Mouse (Mus musculus) ES-E14 (cell line): ENCODE data around the gene Habp4. TPM values are rescaled to one million over a fixed set of nuclear protein-coding genes. Genes with fewer than 3 reads are reported as not detected.

Experiments
- DNase-seq: peaks from one replicate; pipeline ENCODE4 v3.0.0-alpha.2; 2013; ENCODE audit warnings: low read depth, low spot score
- H3K27ac ChIP-seq: 2 replicates; pipeline ENCODE4 v1.5.1; 2012; ENCODE audit warnings: low read depth, mild to moderate bottlenecking, low read length, moderate library complexity, mixed read lengths; ENCODE audit not compliant: poor library complexity, insufficient read depth, severe bottlenecking
- H3K36me3 ChIP-seq: 2 replicates; pipeline ENCODE4 v1.6.1; 2012; ENCODE audit warnings: mild to moderate bottlenecking, low read length, moderate library complexity, mixed read lengths; ENCODE audit not compliant: control insufficient read depth, poor library complexity, insufficient read depth, severe bottlenecking
- H3K4me1 ChIP-seq, 2 experiments: fragments of 150-350 bp in 1 of 2; sonication (generic) in 1 of 2; 2 replicates each; pipeline ENCODE4 v1.6.1; 2012; ENCODE audit warnings: low read length in 2 of 2, mild to moderate bottlenecking in 1 of 2, mixed read lengths in 1 of 2; ENCODE audit not compliant: control insufficient read depth in 2 of 2, insufficient read depth in 2 of 2, poor library complexity in 1 of 2
- H3K4me3 ChIP-seq, 2 experiments: fragments of 150-350 bp in 1 of 2; sonication (generic) in 1 of 2; 2 replicates each; pipeline ENCODE4 v1.5.1; 2012; ENCODE audit warnings: low read length in 2 of 2, low read depth in 1 of 2, mild to moderate bottlenecking in 1 of 2, mixed read lengths in 1 of 2; ENCODE audit not compliant: insufficient read depth in 1 of 2, poor library complexity in 1 of 2, severe bottlenecking in 1 of 2
- H3K9ac ChIP-seq: 2 replicates; pipeline ENCODE4 v1.6.1; 2012; ENCODE audit warnings: low read depth, mild to moderate bottlenecking, low read length, mixed read lengths; ENCODE audit not compliant: poor library complexity, insufficient read depth, severe bottlenecking
- H3K9me3 ChIP-seq: fragments of 150-350 bp; sonication (generic); 2 replicates; pipeline ENCODE4 v1.6.1; 2012; ENCODE audit warnings: low read depth, mild to moderate bottlenecking, low read length; ENCODE audit not compliant: control insufficient read depth, insufficient read depth
- CHD2 ChIP-seq: IDR thresholded peaks from 2 replicates; pipeline ENCODE4 v1.6.1; 2014; ENCODE audit warnings: mild to moderate bottlenecking, low read depth, low read length, inconsistent platforms
- HCFC1 ChIP-seq: IDR thresholded peaks from 2 replicates; pipeline ENCODE4 v1.6.1; 2012; ENCODE audit warnings: low read length, inconsistent platforms, borderline replicate concordance; ENCODE audit not compliant: insufficient read depth
- MAFK ChIP-seq: IDR thresholded peaks from 2 replicates; pipeline ENCODE4 v1.6.1; 2014; ENCODE audit warnings: mild to moderate bottlenecking, low read depth, low read length, inconsistent platforms; ENCODE audit not compliant: insufficient read depth
- ZC3H11A ChIP-seq: IDR thresholded peaks from 2 replicates; pipeline ENCODE4 v1.6.1; 2012; ENCODE audit warnings: low read depth, mild to moderate bottlenecking, inconsistent platforms, low read length, borderline replicate concordance
- ZNF384 ChIP-seq: IDR thresholded peaks from 2 replicates; pipeline ENCODE4 v1.6.1; 2012; ENCODE audit warnings: low read depth, low read length, inconsistent platforms
- in situ Hi-C, 2 experiments: fragments of 600-800 bp; cut with MboI; formaldehyde crosslinking; loops; one replicate each; pipeline ENCODE4 v1.15.1; 2025; ENCODE audit warnings: low sequenced_read_pairs in 2 of 2, inconsistent platforms in 1 of 2; ENCODE audit not compliant: unreplicated experiment in 2 of 2
- total RNA-seq: library from RNA; depleted of rRNA; stranded (reverse); fragments of 300-350 nt; gene quantifications from 2 replicates; pipeline ENCODE4 v1.2.3, GENCODE M21; 2012

Gene Habp4
- total RNA-seq, 1 experiment: 5.3 TPM

DNA sequence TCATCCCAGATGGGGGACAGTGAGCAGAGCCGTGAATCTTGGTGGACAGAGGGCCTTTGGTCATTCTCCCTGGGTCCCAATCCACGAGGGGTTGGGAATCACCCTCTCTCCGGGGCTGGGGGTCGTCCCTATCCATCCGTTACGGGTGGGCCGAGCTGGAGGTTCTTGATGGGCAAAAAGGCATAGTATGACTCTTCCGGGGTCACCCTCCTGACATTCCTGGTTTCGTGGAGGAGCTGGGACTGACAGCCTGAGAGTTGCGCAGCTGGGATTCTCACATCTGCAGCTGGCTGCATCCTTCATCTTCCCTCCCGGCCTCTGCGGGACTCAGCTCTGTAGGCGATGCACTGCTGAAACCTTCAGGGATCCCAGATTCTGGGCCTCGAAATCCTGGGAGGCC, 1.0 kb downstream of the Habp4 start:
- Histone ChIP-seq H3K9me3 (no peaks in the 10 kb centered on the region), H3K27ac (no peak overlapping the region), H3K9ac (peak overlapping the region; percentile 78; the same call in 1 of the 2 replicates), H3K4me3 (peak overlapping the region; percentile 71 to 88), H3K4me1 (no peaks in the 10 kb centered on the region; a peak in 1 of 4 replicates), H3K36me3 (no peaks in the 10 kb centered on the region)
- no peak for DNase-seq
- TF ChIP-seq CHD2 (no peak), ZC3H11A (no peak), MAFK (no peak), HCFC1 (no peak), ZNF384 (no peak)
- in situ Hi-C loops: no loop called here

GRCm38 (mm10) chr13:64163147-64163715, 1.6 kb downstream of the Habp4 start:
- in situ Hi-C loops: no loop called here
- H3K27ac ChIP-seq: no peak overlapping the region
- TF ChIP-seq ZNF384 (no peak), CHD2 (no peak), ZC3H11A (no peak), MAFK (no peak), HCFC1 (no peak)
- no peak overlapping the region for H3K9ac ChIP-seq
- peak overlapping the region in 1 of 2 experiments; percentile 88; a peak in 2 of 4 replicates for H3K4me3 ChIP-seq
- DNase-seq: no peak
- no peaks in the 10 kb centered on the region for H3K36me3 ChIP-seq
- no peaks in the 10 kb centered on the region; a peak in 1 of 4 replicates for H3K4me1 ChIP-seq
- no peaks in the 10 kb centered on the region for H3K9me3 ChIP-seq

GRCm38 (mm10) chr13:64169746-64170145, 8.1 kb downstream of the Habp4 start:
- Histone ChIP-seq H3K36me3 (no peaks in the 10 kb centered on the region), H3K27ac (no peak overlapping the region), H3K9me3 (no peaks in the 10 kb centered on the region), H3K4me1 (no peaks in the 10 kb centered on the region), H3K4me3 (no peak overlapping the region), H3K9ac (no peak overlapping the region)
- DNase-seq: no peak
- in situ Hi-C loops: no loop called here
- no peak for TF ChIP-seq CHD2
- no peak for TF ChIP-seq ZNF384

DNA sequence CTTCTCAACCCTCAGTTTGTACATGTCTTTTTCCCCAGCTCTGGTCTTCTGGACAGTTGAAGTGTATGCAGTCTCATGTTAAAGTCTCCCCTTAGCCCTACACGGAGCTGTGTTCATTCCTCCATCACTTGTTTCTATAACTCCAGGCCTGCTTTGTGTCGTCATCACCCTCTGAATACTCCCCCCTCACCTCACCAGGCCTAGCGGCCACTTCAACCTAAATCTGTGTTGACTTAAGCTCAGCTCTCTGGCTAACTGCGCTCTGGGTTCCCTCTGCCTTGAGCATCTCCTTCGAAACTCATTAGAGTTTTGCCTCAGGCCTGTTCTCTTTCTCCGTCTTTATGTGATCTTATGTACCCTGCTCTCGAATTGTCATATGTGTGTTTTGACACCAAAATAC, 16.4 kb downstream of the Habp4 start:
- Histone ChIP-seq H3K9me3 (no peaks in the 10 kb centered on the region), H3K4me1 (no peaks in the 10 kb centered on the region), H3K27ac (no peak overlapping the region), H3K36me3 (no peaks in the 10 kb centered on the region), H3K4me3 (no peak overlapping the region), H3K9ac (no peak overlapping the region)
- TF ChIP-seq ZC3H11A: no peak
- no peak for TF ChIP-seq MAFK
- no peak for TF ChIP-seq ZNF384
- TF ChIP-seq CHD2: no peak
- TF ChIP-seq HCFC1: no peak
- no peak for DNase-seq
- in situ Hi-C loops: no loop called here
